20 mouse cellular contexts compared by ENCODE assay signal in the genomic region with DNA sequence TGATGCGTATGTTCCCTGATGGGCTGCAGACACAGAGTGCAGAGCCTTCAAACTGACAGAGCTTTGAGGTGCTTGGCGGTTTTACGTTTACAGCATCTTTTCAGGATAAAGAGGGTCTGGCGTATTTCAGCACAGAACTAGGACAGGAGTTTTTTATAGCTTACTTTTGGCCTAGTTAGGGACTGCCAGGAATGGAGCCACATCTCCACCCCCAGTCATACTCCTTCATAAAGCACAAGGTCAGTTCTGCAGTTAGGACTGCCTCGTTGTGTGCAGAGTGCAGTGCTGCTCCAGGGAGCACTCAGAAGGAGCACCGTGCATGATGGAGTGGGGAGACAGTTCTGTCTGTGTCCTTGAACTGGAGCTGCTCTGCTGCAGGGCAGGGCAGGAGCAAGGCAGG. TPM values are rescaled to one million over a fixed set of nuclear protein-coding genes. Genes with fewer than 3 reads are reported as not detected.
DNase-seq lines count a peak whose midpoint lies in the region; ATAC-seq lines count a peak whose summit lies in the region.
"Had no signal": no experiment of that assay in that cellular context is flagged by ENCODE, and none has a peak within 500 bp of the region (broad histone marks: within the 10 kb centered on the region; RNA-seq: fewer than 3 reads in every experiment).

No protein-coding gene starts in this region.

- no peak overlapping the region for H3K9ac ChIP-seq in kidney, embryonic 16.5 days (replicated peaks; ENCODE audit: low read length)
- H3K9ac ChIP-seq: forebrain, embryonic 13.5 days; forebrain, postnatal 0 days; heart, embryonic 12.5 days; hindbrain, embryonic 15.5 days had no signal

- no peaks in the 10 kb centered on the region for H3K27me3 ChIP-seq in kidney, embryonic 16.5 days (ENCODE audit: insufficient read depth, low read length)
- H3K27me3 ChIP-seq: forebrain, embryonic 13.5 days; heart, embryonic 12.5 days; hindbrain, embryonic 15.5 days had no signal

- intact Hi-C loops in left cerebral cortex, postnatal 14 days (cut with DNase I): no loop called here
- intact Hi-C loops in left cerebral cortex, postnatal 4 days (cut with DNase I): no loop called here

- no peak overlapping the region for H3K4me2 ChIP-seq in kidney, embryonic 16.5 days (replicated peaks; ENCODE audit: low read depth, low read length)
- H3K4me2 ChIP-seq: forebrain, embryonic 13.5 days; heart, embryonic 12.5 days; hindbrain, embryonic 15.5 days had no signal

- ATAC-seq in kidney, embryonic 16.5 days (ENCODE audit: low FRiP score, low TSS enrichment): no peak
- ATAC-seq: forebrain, embryonic 13.5 days; forebrain, postnatal 0 days had no signal

- H3K36me3 ChIP-seq in kidney, embryonic 16.5 days (ENCODE audit: insufficient read depth, low read length): peaks cover 63% of the 10 kb centered on the region

- peak; percentile 24 to 42 for DNase-seq in frontal cortex, adult 2 months (ENCODE audit: extremely low spot score in 1 of 2, low spot score in 1 of 2)
- DNase-seq in frontal cortex, postnatal 10 days (ENCODE audit: low spot score in 2 of 2): no peak
- peak; percentile 33 to 56 for DNase-seq in heart, adult 18-20 months
- DNase-seq in heart, adult 9 months (ENCODE audit: low spot score in 2 of 2): no peak
- DNase-seq in left cerebral cortex, postnatal 14 days (ENCODE audit: low spot score in 2 of 2): peak; percentile 28 to 60
- DNase-seq in left cerebral cortex, postnatal 4 days: no peak
- DNase-seq in brain, adult 2 months (ENCODE audit: low read depth, low spot score): peak; percentile 77
- DNase-seq: cerebellum, adult 18-20 months; cerebellum, adult 9-11 months; cerebellum, postnatal 36 days; forebrain, postnatal 0 days; gastrocnemius, postnatal 10 days; heart, postnatal 36 days; kidney, adult 11 months had no signal

- H3K4me3 ChIP-seq in kidney, embryonic 16.5 days (ENCODE audit: low read length): no peak overlapping the region
- H3K4me3 ChIP-seq: embryonic facial prominence, embryonic 10.5 days; forebrain, embryonic 13.5 days; heart, embryonic 12.5 days; hindbrain, embryonic 15.5 days had no signal

- H3K9me3 ChIP-seq in kidney, embryonic 16.5 days (ENCODE audit: low read length): no peaks in the 10 kb centered on the region
- H3K9me3 ChIP-seq: embryonic facial prominence, embryonic 10.5 days; forebrain, embryonic 13.5 days; hindbrain, embryonic 15.5 days had no signal

- 86% methylated on average over 6 of the region's 6 CpGs for WGBS in kidney, embryonic 16.5 days

- no peak overlapping the region for H3K27ac ChIP-seq in kidney, embryonic 16.5 days (ENCODE audit: low read length)
- H3K27ac ChIP-seq: embryonic facial prominence, embryonic 10.5 days; forebrain, embryonic 13.5 days; hindbrain, embryonic 15.5 days had no signal

- no peaks in the 10 kb centered on the region for H3K4me1 ChIP-seq in kidney, embryonic 16.5 days (ENCODE audit: insufficient read depth, low read length)
- H3K4me1 ChIP-seq: embryonic facial prominence, embryonic 10.5 days; forebrain, embryonic 13.5 days; hindbrain, embryonic 15.5 days had no signal

RNA-seq across cellular contexts. Expression of a gene that starts 19.9 kb away (rescaled TPM):
- polyA plus RNA-seq in frontal cortex, adult 2 months (2012; rRNA removed): 0.95 and 1.1 TPM in 2 replicates
- under 1 TPM in 1 of 2 experiments, not detected in 1; 0.67 TPM for total RNA-seq in heart, adult 18-20 months (2021)
- total RNA-seq in left cerebral cortex, postnatal 14 days (2021): 1 to 10 TPM; 1.4 to 2.7 TPM
- 1 to 10 TPM; 2.0 to 3.4 TPM for total RNA-seq in left cerebral cortex, postnatal 4 days (2021)
- 1.8 and 4.2 TPM in 2 replicates for polyA plus RNA-seq in kidney, embryonic 16.5 days (2015; fragmentation: Nextera tagmentation; extraction: Ambion mirVana)

RNA-seq across cellular contexts. Expression of a gene that starts 23.3 kb away (rescaled TPM):
- 0.88 and 0.92 TPM in 2 replicates for polyA plus RNA-seq in frontal cortex, adult 2 months (2012; rRNA removed)
- total RNA-seq in heart, adult 18-20 months (2021): under 1 TPM in 1 of 2 experiments, not detected in 1; 0.46 TPM
- total RNA-seq in left cerebral cortex, postnatal 14 days (2021): 1 to 10 TPM; 1.0 to 1.6 TPM
- under 1 TPM; 0.72 to 0.83 TPM for total RNA-seq in left cerebral cortex, postnatal 4 days (2021)
- polyA plus RNA-seq in kidney, embryonic 16.5 days (2015; fragmentation: Nextera tagmentation; extraction: Ambion mirVana): 52.5 and 57.2 TPM in 2 replicates
- polyA plus RNA-seq: C2C12 had no signal

RNA-seq across cellular contexts. Expression of a gene that starts 54.6 kb away (rescaled TPM):
- 108 and 110 TPM in 2 replicates for polyA plus RNA-seq in frontal cortex, adult 2 months (2012; rRNA removed)
- 10 to 100 TPM; 51.3 to 59.4 TPM for total RNA-seq in heart, adult 18-20 months (2021)
- total RNA-seq in left cerebral cortex, postnatal 14 days (2021): 10 to 100 TPM; 71.7 to 81.7 TPM
- total RNA-seq in left cerebral cortex, postnatal 4 days (2021): 10 to 100 TPM; 46.5 to 53.2 TPM
- 42.6 and 44.3 TPM in 2 replicates for polyA plus RNA-seq in kidney, embryonic 16.5 days (2015; fragmentation: Nextera tagmentation; extraction: Ambion mirVana)

RNA-seq across cellular contexts. Expression of a gene that starts 55.1 kb away (rescaled TPM):
- polyA plus RNA-seq in frontal cortex, adult 2 months (2012; rRNA removed): 39.0 and 44.3 TPM in 2 replicates
- total RNA-seq in heart, adult 18-20 months (2021): 10 to 100 TPM; 14.8 to 19.6 TPM
- 10 to 100 TPM; 43.4 to 49.6 TPM for total RNA-seq in left cerebral cortex, postnatal 14 days (2021)
- total RNA-seq in left cerebral cortex, postnatal 4 days (2021): 10 to 100 TPM; 40.4 to 41.5 TPM
- 9.9 and 11.0 TPM in 2 replicates for polyA plus RNA-seq in kidney, embryonic 16.5 days (2015; fragmentation: Nextera tagmentation; extraction: Ambion mirVana)

RNA-seq across cellular contexts. Expression of a gene that starts 55.7 kb away (rescaled TPM):
- 8.6 TPM in 2 replicates for polyA plus RNA-seq in frontal cortex, adult 2 months (2012; rRNA removed)
- total RNA-seq in heart, adult 18-20 months (2021): under 1 TPM in 1 of 2 experiments, not detected in 1; 0.39 TPM
- 1 to 10 TPM; 7.6 to 10.0 TPM for total RNA-seq in left cerebral cortex, postnatal 14 days (2021)
- 10 to 100 TPM in 1 of 2 experiments, 1 to 10 TPM in 1; 6.2 to 10.4 TPM for total RNA-seq in left cerebral cortex, postnatal 4 days (2021)
- 0.46 and 0.53 TPM in 2 replicates for polyA plus RNA-seq in kidney, embryonic 16.5 days (2015; fragmentation: Nextera tagmentation; extraction: Ambion mirVana)
- polyA plus RNA-seq: C2C12 had no signal

Comparison
In these comparisons a context has a peak if more than half of its experiments do, and no peak if none do; other contexts are left out.
1. DNase-seq: peak in frontal cortex, adult 2 months (2 of 2), heart, adult 18-20 months (2 of 2), left cerebral cortex, postnatal 14 days (2 of 2) and brain, adult 2 months (single experiment); none in frontal cortex, postnatal 10 days (0 of 2), heart, adult 9 months (0 of 2) and left cerebral cortex, postnatal 4 days (single experiment).